Mouse (Mus musculus): Measurements from ENCODE around the gene Dnajb3. TPM values are rescaled to one million over a fixed set of nuclear protein-coding genes. Genes with fewer than 3 reads are reported as not detected.

Gene Dnajb3
- polyA plus RNA-seq, 1 experiment from 2014 or later, result 5.8 TPM

GRCm38 (mm10) chr1:88240072-88240471 is 34.5 kb upstream of the Dnajb3 start:
- 63% methylated on average over 5 of the region's 5 CpGs for WGBS
- no peak for ATAC-seq (ENCODE audit: extremely low read depth, insufficient number of reproducible peaks, low FRiP score, low TSS enrichment)
- Histone ChIP-seq H3K4me3 (no peak overlapping the region), H3K9me3 (peaks cover 95% of the 10 kb centered on the region), H3K36me3 (no peaks in the 10 kb centered on the region), H3K27ac (replicated peaks) (no peak overlapping the region), H3K27me3 (replicated peaks) (no peaks in the 10 kb centered on the region), H3K4me2 (no peak overlapping the region), H3K9ac (no peak overlapping the region), H3K4me1 (no peaks in the 10 kb centered on the region)

DNA sequence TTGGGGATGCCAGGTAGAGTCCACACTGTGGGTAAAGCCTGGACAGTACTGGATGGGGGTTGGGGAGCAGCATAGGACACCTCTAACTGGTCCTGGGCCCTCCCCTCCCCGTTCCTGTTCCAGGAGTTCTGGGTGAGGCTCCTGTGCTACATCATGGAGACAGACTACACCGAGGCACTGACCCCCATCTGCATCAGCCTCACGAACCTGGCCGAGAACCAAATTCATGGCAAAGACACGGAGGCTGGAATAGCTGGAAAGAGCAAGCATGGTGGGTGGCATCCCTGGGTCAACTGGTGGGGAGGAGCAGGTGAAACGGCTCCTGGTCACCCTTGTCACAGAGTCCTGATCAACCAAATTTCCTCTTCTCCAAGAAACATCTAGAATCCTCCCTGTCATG is 33.2 kb upstream of the Dnajb3 start:
- 68% methylated on average over 6 of the region's 6 CpGs for WGBS
- Histone ChIP-seq H3K27ac (replicated peaks) (no peak overlapping the region), H3K27me3 (replicated peaks) (no peaks in the 10 kb centered on the region), H3K4me2 (no peak overlapping the region), H3K36me3 (no peaks in the 10 kb centered on the region), H3K9me3 (peaks cover 94% of the 10 kb centered on the region), H3K4me1 (no peaks in the 10 kb centered on the region), H3K4me3 (no peak overlapping the region), H3K9ac (no peak overlapping the region)
- 0 out of 2 replicates have a peak, but pooled peaks have one; percentile 1 for ATAC-seq (ENCODE audit: extremely low read depth, insufficient number of reproducible peaks, low FRiP score, low TSS enrichment)

DNA sequence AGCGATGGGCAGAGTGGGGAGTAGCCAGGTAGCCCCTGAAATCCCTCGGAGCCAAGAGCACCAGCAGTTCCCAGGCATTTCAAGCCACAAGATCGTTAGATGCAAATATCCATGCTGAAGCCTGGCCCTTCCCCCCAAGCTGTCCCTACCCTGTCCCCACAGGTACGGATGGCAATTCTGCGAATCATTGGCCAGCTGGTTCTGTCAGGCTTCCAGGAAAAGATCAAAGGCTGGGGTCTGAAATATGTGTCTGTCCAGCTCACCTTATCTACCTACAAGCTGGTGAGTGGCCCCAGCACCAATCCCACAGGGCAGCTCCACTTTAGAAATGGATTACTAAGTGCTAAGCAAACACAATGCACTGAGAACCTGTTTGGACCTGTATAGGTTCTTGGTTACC is 31.7 kb upstream of the Dnajb3 start:
- WGBS, result 62% methylated on average over 5 of the region's 5 CpGs
- Histone ChIP-seq H3K27me3 (replicated peaks) (no peaks in the 10 kb centered on the region), H3K36me3 (no peaks in the 10 kb centered on the region), H3K4me1 (no peaks in the 10 kb centered on the region), H3K4me2 (no peak overlapping the region), H3K27ac (replicated peaks) (no peak overlapping the region), H3K9me3 (peaks cover 94% of the 10 kb centered on the region), H3K4me3 (no peak overlapping the region), H3K9ac (no peak overlapping the region)
- no peak for ATAC-seq (ENCODE audit: extremely low read depth, insufficient number of reproducible peaks, low FRiP score, low TSS enrichment)

- H3K4me1 ChIP-seq, result no peaks in the 10 kb centered on the region
- no peak for ATAC-seq (ENCODE audit: extremely low read depth, insufficient number of reproducible peaks, low FRiP score, low TSS enrichment)
- H3K4me2 ChIP-seq, result no peak overlapping the region
- no peaks in the 10 kb centered on the region for H3K27me3 ChIP-seq (replicated peaks)
- peaks cover 94% of the 10 kb centered on the region for H3K9me3 ChIP-seq
- H3K4me3 ChIP-seq, result no peak overlapping the region
- no peak overlapping the region for H3K27ac ChIP-seq (replicated peaks)
- 50% methylated on average over 4 of the region's 4 CpGs for WGBS
- no peaks in the 10 kb centered on the region for H3K36me3 ChIP-seq
- no peak overlapping the region for H3K9ac ChIP-seq
These were observed 30.4 kb upstream of the Dnajb3 start for GRCm38 (mm10) chr1:88235894-88236415.

- ATAC-seq (ENCODE audit: extremely low read depth, insufficient number of reproducible peaks, low FRiP score, low TSS enrichment), result no peak
These were observed 29.7 kb upstream of the Dnajb3 start for GRCm38 (mm10) chr1:88235046-88235893.

GRCm38 (mm10) chr1:88234646-88235045 is 29.1 kb upstream of the Dnajb3 start:
- no peaks in the 10 kb centered on the region for H3K27me3 ChIP-seq (replicated peaks)
- no peak overlapping the region for H3K9ac ChIP-seq
- no peak overlapping the region for H3K4me2 ChIP-seq
- H3K4me3 ChIP-seq, result no peak overlapping the region
- no peak for ATAC-seq (ENCODE audit: extremely low read depth, insufficient number of reproducible peaks, low FRiP score, low TSS enrichment)
- no peaks in the 10 kb centered on the region for H3K4me1 ChIP-seq
- peaks cover 94% of the 10 kb centered on the region for H3K9me3 ChIP-seq
- H3K27ac ChIP-seq (replicated peaks), result no peak overlapping the region
- WGBS, result 39% methylated on average over 5 of the region's 5 CpGs
- H3K36me3 ChIP-seq, result no peaks in the 10 kb centered on the region

More at GRCm38 (mm10) chr1:88235046-88235893, 29.7 kb upstream of the Dnajb3 start:
- WGBS, result 52% methylated on average over 11 of the region's 11 CpGs
- H3K9ac ChIP-seq, result no peak overlapping the region
- no peak overlapping the region for H3K4me2 ChIP-seq
- no peak overlapping the region for H3K4me3 ChIP-seq
- no peaks in the 10 kb centered on the region for H3K36me3 ChIP-seq
- H3K9me3 ChIP-seq, result peaks cover 94% of the 10 kb centered on the region
- H3K27me3 ChIP-seq (replicated peaks), result no peaks in the 10 kb centered on the region
- H3K4me1 ChIP-seq, result no peaks in the 10 kb centered on the region
- H3K27ac ChIP-seq (replicated peaks), result no peak overlapping the region

DNA sequence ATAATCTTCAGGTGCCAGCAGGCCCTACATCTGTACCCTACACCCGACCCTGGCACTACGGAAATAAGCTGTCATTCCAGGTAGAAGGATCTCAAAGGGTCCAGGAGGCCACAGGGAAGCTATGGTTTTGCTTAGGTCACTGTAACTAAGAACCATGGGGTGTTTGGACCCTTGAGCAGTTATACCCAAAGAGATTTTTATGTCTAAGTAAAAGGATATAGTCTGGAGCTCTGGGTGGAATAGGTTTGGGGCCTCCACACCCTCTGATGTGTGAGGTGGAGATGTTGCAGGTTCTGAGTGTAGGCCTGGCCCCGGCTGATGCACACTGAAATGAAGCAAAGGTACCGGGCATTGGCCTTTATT is 28.6 kb upstream of the Dnajb3 start:
- no peaks in the 10 kb centered on the region for H3K4me1 ChIP-seq
- H3K9me3 ChIP-seq, result peaks cover 94% of the 10 kb centered on the region
- no peak overlapping the region for H3K4me2 ChIP-seq
- no peak overlapping the region for H3K4me3 ChIP-seq
- no peaks in the 10 kb centered on the region for H3K27me3 ChIP-seq (replicated peaks)
- H3K9ac ChIP-seq, result no peak overlapping the region
- no peak for ATAC-seq (ENCODE audit: extremely low read depth, insufficient number of reproducible peaks, low FRiP score, low TSS enrichment)
- WGBS, result 56% methylated on average over 4 of the region's 4 CpGs
- H3K36me3 ChIP-seq, result no peaks in the 10 kb centered on the region
- no peak overlapping the region for H3K27ac ChIP-seq (replicated peaks)

DNA sequence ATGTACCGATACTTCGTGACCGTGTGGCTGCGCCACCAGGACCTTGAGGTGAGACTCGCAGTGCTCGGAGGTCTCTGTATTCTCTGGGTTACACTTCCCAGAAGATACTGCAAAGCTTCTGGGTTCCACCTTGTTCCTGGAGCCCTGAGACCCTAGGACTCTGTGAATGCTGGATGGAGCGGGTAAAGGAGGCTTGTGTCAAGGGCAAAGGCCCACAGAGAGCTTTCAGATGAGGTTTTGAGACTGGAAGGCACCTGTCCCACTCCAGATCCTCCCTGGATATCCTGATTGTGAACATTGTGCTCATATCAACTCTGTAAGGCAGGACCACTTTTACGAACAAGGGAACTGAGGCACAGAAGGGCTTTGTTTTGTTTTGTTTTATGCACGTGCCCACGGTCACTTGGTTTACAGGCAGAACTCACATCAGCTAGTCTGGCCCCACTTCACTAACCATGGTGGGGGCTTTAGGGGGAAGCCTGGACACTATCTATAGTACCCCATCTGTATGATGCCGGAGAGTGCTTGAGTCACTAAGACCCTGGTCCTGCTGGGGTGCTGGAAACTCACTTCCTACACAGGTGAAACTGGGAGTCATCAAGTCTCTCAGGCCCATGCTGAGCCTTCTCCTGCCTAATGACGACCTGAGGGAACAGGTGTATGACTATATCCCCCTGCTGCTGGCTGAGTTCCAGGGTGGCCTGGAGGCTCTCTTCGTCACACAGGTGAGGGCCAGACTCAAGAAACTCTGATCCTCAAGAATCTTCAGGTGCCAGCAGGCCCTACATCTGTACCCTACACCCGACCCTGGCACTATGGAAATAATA is 28.1 kb upstream of the Dnajb3 start:
- Histone ChIP-seq H3K27ac (replicated peaks) (no peak overlapping the region), H3K4me2 (no peak overlapping the region), H3K9me3 (peaks cover 94% of the 10 kb centered on the region), H3K27me3 (replicated peaks) (no peaks in the 10 kb centered on the region), H3K4me3 (no peak overlapping the region), H3K4me1 (no peaks in the 10 kb centered on the region), H3K9ac (no peak overlapping the region), H3K36me3 (no peaks in the 10 kb centered on the region)
- 56% methylated on average over 14 of the region's 14 CpGs for WGBS
- no peak for ATAC-seq (ENCODE audit: extremely low read depth, insufficient number of reproducible peaks, low FRiP score, low TSS enrichment)

DNA sequence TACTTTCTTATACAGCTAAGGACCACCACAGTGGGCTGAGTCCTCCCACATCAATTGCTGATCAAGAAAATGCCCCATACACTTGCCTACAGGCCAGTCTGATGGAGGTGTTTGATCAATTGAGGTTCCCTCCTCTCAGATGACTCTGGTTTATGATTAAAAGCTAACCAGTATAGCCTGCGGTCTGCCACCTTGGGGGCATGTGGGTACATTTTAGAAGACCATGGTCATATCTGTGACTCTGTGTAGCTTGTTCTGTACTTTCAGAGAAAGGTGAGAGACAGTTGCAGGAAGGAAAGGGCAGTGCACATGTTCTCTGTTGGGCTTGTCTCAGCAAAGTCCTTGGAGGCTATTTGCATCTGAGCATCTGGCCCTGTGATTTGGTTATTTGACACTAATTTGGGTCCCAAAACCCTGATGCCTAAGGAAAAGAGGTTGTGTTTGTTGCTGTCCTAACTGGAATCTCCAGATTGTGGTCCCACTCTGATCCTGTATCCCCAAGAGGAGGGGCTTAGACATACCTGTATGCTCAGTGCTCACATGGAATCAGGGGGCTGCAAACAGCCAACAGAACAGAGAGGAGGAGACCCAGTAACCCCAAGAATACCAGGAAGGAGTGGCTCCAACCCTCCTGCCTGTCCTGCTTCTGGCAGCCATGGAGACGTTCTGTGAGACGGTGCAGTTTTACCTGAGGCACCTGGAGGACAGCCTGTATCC is 27.2 kb upstream of the Dnajb3 start:
- ATAC-seq (ENCODE audit: extremely low read depth, insufficient number of reproducible peaks, low FRiP score, low TSS enrichment), result no peak
- 46% methylated on average over 3 of the region's 3 CpGs for WGBS
- H3K4me3 ChIP-seq, result no peak overlapping the region

GRCm38 (mm10) chr1:88231803-88232499 is 26.4 kb upstream of the Dnajb3 start:
- Histone ChIP-seq H3K9me3 (peaks cover 94% of the 10 kb centered on the region), H3K36me3 (no peaks in the 10 kb centered on the region), H3K4me3 (no peak overlapping the region), H3K27ac (replicated peaks) (no peak overlapping the region), H3K27me3 (replicated peaks) (no peaks in the 10 kb centered on the region), H3K4me1 (no peaks in the 10 kb centered on the region), H3K4me2 (no peak overlapping the region), H3K9ac (no peak overlapping the region)
- WGBS, result 57% methylated on average over 7 of the region's 7 CpGs
- ATAC-seq (ENCODE audit: extremely low read depth, insufficient number of reproducible peaks, low FRiP score, low TSS enrichment), result no peak

More for the DNA sequence above, 27.2 kb upstream of the Dnajb3 start:
- Histone ChIP-seq H3K4me2 (no peak overlapping the region), H3K9ac (no peak overlapping the region), H3K27ac (replicated peaks) (no peak overlapping the region), H3K36me3 (no peaks in the 10 kb centered on the region), H3K27me3 (replicated peaks) (no peaks in the 10 kb centered on the region), H3K9me3 (peaks cover 94% of the 10 kb centered on the region), H3K4me1 (no peaks in the 10 kb centered on the region)
